Mouse (Mus musculus): ENCODE measurements at regions not wholly inside any gene's neighbourhood (a gene's known extent, or its start where the extent isn't known, plus 50 kb on each side); places are given as distances from the start of the nearest gene placed in this dataset.
A peak's percentile ranks its signal among the peaks of the same experiment; 100 is the strongest.

- DNase-seq (ENCODE audit: low read depth, low spot score) = no peak
These were observed 166.9 kb upstream of the Tyw5 start for GRCm38 (mm10) chr1:57573829-57574228.

- DNase-seq (ENCODE audit: low read depth, low spot score) = no peak
These were observed 167.6 kb upstream of the Tyw5 start for GRCm38 (mm10) chr1:57574530-57574929.

- no peak for DNase-seq (ENCODE audit: low read depth, low spot score)
These were observed 169.3 kb upstream of the Tyw5 start for GRCm38 (mm10) chr1:57576066-57576753.

GRCm38 (mm10) chr1:57579086-57579485 lies 172.2 kb upstream of the Tyw5 start:
- DNase-seq (ENCODE audit: low read depth, low spot score) = no peak

GRCm38 (mm10) chr1:57593707-57594589 lies 180.0 kb upstream of the Spats2l start:
- no peak for DNase-seq (ENCODE audit: low read depth, low spot score)

- no peak for DNase-seq (ENCODE audit: low read depth, low spot score)
These were observed 179.1 kb upstream of the Spats2l start for GRCm38 (mm10) chr1:57594815-57595214.

- DNase-seq (ENCODE audit: low read depth, low spot score) = no peak
These were observed 173.0 kb upstream of the Spats2l start for GRCm38 (mm10) chr1:57600951-57601350.

GRCm38 (mm10) chr1:57605525-57605924 lies 168.4 kb upstream of the Spats2l start:
- no peak for DNase-seq (ENCODE audit: low read depth, low spot score)

- no peak for DNase-seq (ENCODE audit: low read depth, low spot score)
These were observed 167.8 kb upstream of the Spats2l start for GRCm38 (mm10) chr1:57606060-57606683.

- no peak for DNase-seq (ENCODE audit: low read depth, low spot score)
These were observed 166.9 kb upstream of the Spats2l start for GRCm38 (mm10) chr1:57607026-57607425.

GRCm38 (mm10) chr1:57607626-57608422 lies 166.1 kb upstream of the Spats2l start:
- no peak for DNase-seq (ENCODE audit: low read depth, low spot score)

- DNase-seq (ENCODE audit: low read depth, low spot score) = no peak
These were observed 165.6 kb upstream of the Spats2l start for GRCm38 (mm10) chr1:57608423-57608679.

- no peak for DNase-seq (ENCODE audit: low read depth, low spot score)
These were observed 164.7 kb upstream of the Spats2l start for GRCm38 (mm10) chr1:57609307-57609706.

- DNase-seq (ENCODE audit: low read depth, low spot score) = no peak
These were observed 161.8 kb upstream of the Spats2l start for GRCm38 (mm10) chr1:57612171-57612570.

GRCm38 (mm10) chr1:57612931-57613804 lies 160.8 kb upstream of the Spats2l start:
- DNase-seq (ENCODE audit: low read depth, low spot score) = peak; percentile 3

- no peak for DNase-seq (ENCODE audit: low read depth, low spot score)
These were observed 158.8 kb upstream of the Spats2l start for GRCm38 (mm10) chr1:57615155-57615554.

GRCm38 (mm10) chr1:57617316-57617715 lies 156.6 kb upstream of the Spats2l start:
- DNase-seq (ENCODE audit: low read depth, low spot score) = no peak

GRCm38 (mm10) chr1:57622561-57622960 lies 151.4 kb upstream of the Spats2l start:
- no peak for DNase-seq (ENCODE audit: low read depth, low spot score)

- no peak for DNase-seq (ENCODE audit: low read depth, low spot score)
These were observed 140.0 kb upstream of the Spats2l start for GRCm38 (mm10) chr1:57633986-57634385.

- DNase-seq (ENCODE audit: low read depth, low spot score) = no peak
These were observed 131.8 kb upstream of the Spats2l start for GRCm38 (mm10) chr1:57642131-57642530.

All from CD4-positive, CD25-positive, alpha-beta regulatory T cell, adult 2 months (primary cell).